Mouse (Mus musculus): ENCODE data around the gene Vmn1r151.
"Not testable (repeated sequence)": the region's sequence is repeated elsewhere in the genome, so short reads cannot be mapped to it uniquely, and the experiment has no call there.

Gene Vmn1r151

GRCm38 (mm10) chr7:22499578-22499977 lies at the start of gene Vmn1r151:
Gene Vmn1r151, minus strand, starts transcription at chr7:22499678.
- DNase-seq: not testable (repeated sequence)

- not testable (repeated sequence) for DNase-seq
These were observed 35.3 kb upstream of the Vmn1r151 start, which contains the start of gene Gm8677 for GRCm38 (mm10) chr7:22534787-22535186. Gene Gm8677, minus strand, starts transcription at chr7:22534887.

GRCm38 (mm10) chr7:22522667-22523066 lies 23.2 kb upstream of the Vmn1r151 start, which contains the start of gene Vmn1r152:
Gene Vmn1r152, plus strand, starts transcription at chr7:22522967.
- not testable (repeated sequence) for DNase-seq

- DNase-seq: not testable (repeated sequence)
These were observed 35.5 kb downstream of the Vmn1r151 start, which contains the start of gene Gm10665 for GRCm38 (mm10) chr7:22463975-22464374. Gene Gm10665, minus strand, starts transcription at chr7:22464075.

Data from cerebellum, postnatal 14 days (tissue).